Mouse (Mus musculus): ENCODE measurements at regions not wholly inside any gene's neighbourhood (a gene's known extent, or its start where the extent isn't known, plus 50 kb on each side); places are given as distances from the start of the nearest gene placed in this dataset.
A peak's percentile ranks its signal among the peaks of the same experiment; 100 is the strongest.

- Histone ChIP-seq H3K27ac (no peak overlapping the region), H3K36me3 (no peaks in the 10 kb centered on the region), H3K4me2 (replicated peaks) (no peak overlapping the region), H3K9me3 (no peaks in the 10 kb centered on the region), H3K9ac (no peak overlapping the region), H3K27me3 (no peaks in the 10 kb centered on the region), H3K4me1 (peaks cover 23% of the 10 kb centered on the region), H3K4me3 (no peak overlapping the region)
- ATAC-seq (ENCODE audit: low FRiP score, low read depth), result no peak
- WGBS, result 76% methylated on average over 6 of the region's 6 CpGs
Observed at GRCm38 (mm10) chr19:15823688-15824371, 123.3 kb downstream of the Psat1 start.

- no peaks in the 10 kb centered on the region for H3K4me1 ChIP-seq
- no peak overlapping the region for H3K4me2 ChIP-seq (replicated peaks)
- no peak overlapping the region for H3K4me3 ChIP-seq
- H3K9me3 ChIP-seq, result no peaks in the 10 kb centered on the region
- no peak overlapping the region for H3K9ac ChIP-seq
- no peak overlapping the region for H3K27ac ChIP-seq
- ATAC-seq (ENCODE audit: low FRiP score, low read depth), result no peak
- 20% methylated on average over 7 of the region's 7 CpGs for WGBS
- H3K36me3 ChIP-seq, result no peaks in the 10 kb centered on the region
- no peaks in the 10 kb centered on the region for H3K27me3 ChIP-seq
Observed at GRCm38 (mm10) chr19:15820020-15820419, 127.1 kb downstream of the Psat1 start.

DNA sequence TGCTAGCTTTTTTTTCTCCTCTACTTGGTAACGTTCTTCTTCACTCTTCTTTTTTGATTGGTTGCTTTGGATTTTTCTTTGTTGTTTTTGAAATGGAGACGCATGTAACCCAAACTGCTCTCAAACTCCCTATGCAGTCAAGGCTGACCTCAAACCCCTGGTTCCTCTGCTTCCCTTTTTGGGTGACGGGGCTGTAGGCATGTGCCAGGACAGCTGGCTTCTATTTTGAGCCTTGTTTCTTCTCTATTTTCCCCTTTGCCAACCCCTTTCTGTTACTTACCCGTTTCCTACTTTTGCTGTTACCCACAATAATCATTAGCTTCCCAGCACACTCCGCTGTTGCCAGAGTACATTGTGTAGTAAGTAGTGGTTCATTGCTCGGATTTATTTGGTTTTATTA, 132.0 kb downstream of the Psat1 start:
- H3K9ac ChIP-seq, result no peak overlapping the region
- no peaks in the 10 kb centered on the region for H3K36me3 ChIP-seq
- no peak for ATAC-seq (ENCODE audit: low FRiP score, low read depth)
- no peak overlapping the region for H3K27ac ChIP-seq
- H3K4me3 ChIP-seq, result no peak overlapping the region
- peaks cover 3% of the 10 kb centered on the region; the same call in 1 of the 2 replicates for H3K9me3 ChIP-seq
- no peaks in the 10 kb centered on the region for H3K27me3 ChIP-seq
- no peak overlapping the region for H3K4me2 ChIP-seq (replicated peaks)
- WGBS, result 69% methylated on average over 6 of the region's 6 CpGs
- H3K4me1 ChIP-seq, result no peaks in the 10 kb centered on the region

GRCm38 (mm10) chr19:15809008-15809407, 138.1 kb downstream of the Psat1 start:
- no peak overlapping the region for H3K27ac ChIP-seq
- peaks cover 3% of the 10 kb centered on the region; the same call in 1 of the 2 replicates for H3K9me3 ChIP-seq
- H3K36me3 ChIP-seq, result no peaks in the 10 kb centered on the region
- H3K9ac ChIP-seq, result no peak overlapping the region
- H3K4me2 ChIP-seq (replicated peaks), result no peak overlapping the region
- H3K27me3 ChIP-seq, result peaks cover 14% of the 10 kb centered on the region
- no peak for ATAC-seq (ENCODE audit: low FRiP score, low read depth)
- 84% methylated on average over 5 of the region's 5 CpGs for WGBS
- H3K4me3 ChIP-seq, result no peak overlapping the region
- no peaks in the 10 kb centered on the region for H3K4me1 ChIP-seq

GRCm38 (mm10) chr19:15807681-15808080, 139.5 kb downstream of the Psat1 start:
- Histone ChIP-seq H3K9me3 (peaks cover 3% of the 10 kb centered on the region; the same call in 1 of the 2 replicates), H3K27ac (no peak overlapping the region), H3K27me3 (peaks cover 15% of the 10 kb centered on the region), H3K9ac (no peak overlapping the region), H3K36me3 (no peaks in the 10 kb centered on the region), H3K4me3 (no peak overlapping the region), H3K4me1 (no peaks in the 10 kb centered on the region), H3K4me2 (replicated peaks) (no peak overlapping the region)
- 89% methylated on average over 2 of the region's 2 CpGs for WGBS
- ATAC-seq (ENCODE audit: low FRiP score, low read depth), result no peak

- Histone ChIP-seq H3K4me3 (no peak overlapping the region), H3K4me2 (replicated peaks) (no peak overlapping the region), H3K36me3 (no peaks in the 10 kb centered on the region), H3K9me3 (no peaks in the 10 kb centered on the region), H3K27ac (no peak overlapping the region), H3K9ac (no peak overlapping the region), H3K27me3 (peaks cover 22% of the 10 kb centered on the region), H3K4me1 (peaks cover 18% of the 10 kb centered on the region)
- ATAC-seq (ENCODE audit: low FRiP score, low read depth), result no peak
- 19% methylated on average over 8 of the region's 8 CpGs for WGBS
Observed at GRCm38 (mm10) chr19:15803131-15803889, 143.8 kb downstream of the Psat1 start.

GRCm38 (mm10) chr19:15802641-15803040, 144.5 kb downstream of the Psat1 start:
- no peak for ATAC-seq (ENCODE audit: low FRiP score, low read depth)
- no peak overlapping the region for H3K27ac ChIP-seq
- WGBS, result 69% methylated on average over 5 of the region's 5 CpGs

GRCm38 (mm10) chr19:15801811-15802486, 145.2 kb downstream of the Psat1 start:
- peak; percentile 67 for ATAC-seq (ENCODE audit: low FRiP score, low read depth)
- no peaks in the 10 kb centered on the region for H3K36me3 ChIP-seq
- H3K4me3 ChIP-seq, result peak overlapping the region; percentile 35
- no peak overlapping the region for H3K9ac ChIP-seq
- 7% methylated on average over 16 of the region's 17 CpGs for WGBS
- H3K27ac ChIP-seq, result no peak overlapping the region
- peaks cover 30% of the 10 kb centered on the region for H3K4me1 ChIP-seq
- H3K27me3 ChIP-seq, result peaks cover 26% of the 10 kb centered on the region
- H3K4me2 ChIP-seq (replicated peaks), result peak overlapping the region; percentile 63
- no peaks in the 10 kb centered on the region for H3K9me3 ChIP-seq

More at GRCm38 (mm10) chr19:15802641-15803040, 144.5 kb downstream of the Psat1 start:
- Histone ChIP-seq H3K4me2 (replicated peaks) (no peak overlapping the region), H3K27me3 (peaks cover 26% of the 10 kb centered on the region), H3K4me3 (no peak overlapping the region), H3K4me1 (peaks cover 25% of the 10 kb centered on the region), H3K36me3 (no peaks in the 10 kb centered on the region), H3K9ac (no peak overlapping the region), H3K9me3 (no peaks in the 10 kb centered on the region)

- peak overlapping the region; percentile 63 for H3K4me2 ChIP-seq (replicated peaks)
- H3K9me3 ChIP-seq, result no peaks in the 10 kb centered on the region
- no peak overlapping the region; the same call in 1 of the 2 replicates for H3K27ac ChIP-seq
- WGBS, result 20% methylated on average over 16 of the region's 16 CpGs
- H3K4me1 ChIP-seq, result peaks cover 36% of the 10 kb centered on the region
- ATAC-seq (ENCODE audit: low FRiP score, low read depth), result peak; percentile 66
- H3K36me3 ChIP-seq, result no peaks in the 10 kb centered on the region
- H3K9ac ChIP-seq, result 0 out of 2 replicates have a peak overlapping the region, but pooled peaks have one; percentile 43
- H3K27me3 ChIP-seq, result peaks cover 31% of the 10 kb centered on the region
- peak overlapping the region; percentile 35 for H3K4me3 ChIP-seq
Observed at GRCm38 (mm10) chr19:15800856-15801706, 146.1 kb downstream of the Psat1 start.

DNA sequence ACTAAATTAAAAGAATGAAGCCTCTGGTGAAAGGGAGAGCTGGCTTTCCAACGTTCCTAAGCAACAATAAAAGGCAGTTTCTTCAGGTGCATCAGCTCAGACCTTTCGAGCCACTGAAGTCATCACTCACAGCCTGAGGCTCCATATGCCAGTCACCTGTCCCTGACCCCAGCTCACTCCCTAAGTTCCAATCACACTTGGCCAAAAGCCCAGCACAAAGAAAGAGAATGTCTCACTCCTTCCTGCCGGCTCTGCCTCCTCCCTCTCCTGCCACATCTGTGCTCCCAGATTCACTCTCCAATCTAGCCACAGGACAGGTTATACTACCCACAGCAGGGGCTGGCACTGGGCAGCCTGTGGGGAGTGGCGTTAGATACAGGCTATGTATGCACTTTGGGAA, 150.7 kb downstream of the Psat1 start:
- Histone ChIP-seq H3K4me3 (no peak overlapping the region), H3K36me3 (no peaks in the 10 kb centered on the region), H3K27me3 (peaks cover 26% of the 10 kb centered on the region), H3K4me2 (replicated peaks) (no peak overlapping the region), H3K9ac (no peak overlapping the region), H3K27ac (no peak overlapping the region), H3K4me1 (peaks cover 45% of the 10 kb centered on the region), H3K9me3 (no peaks in the 10 kb centered on the region)
- 23% methylated on average over 4 of the region's 4 CpGs for whole genome bisulfite sequencing
- ATAC-seq (ENCODE audit: low FRiP score, low read depth), result no peak

GRCm38 (mm10) chr19:15791942-15792341, 155.2 kb downstream of the Psat1 start:
- peaks cover 23% of the 10 kb centered on the region for H3K27me3 ChIP-seq
- H3K36me3 ChIP-seq, result no peaks in the 10 kb centered on the region
- ATAC-seq (ENCODE audit: low FRiP score, low read depth), result peak; percentile 34; the same call in 1 of the 2 replicates
- no peak overlapping the region for H3K4me3 ChIP-seq
- no peak overlapping the region for H3K9ac ChIP-seq
- H3K4me2 ChIP-seq (replicated peaks), result peak overlapping the region; percentile 27; the same call in 1 of the 2 replicates
- H3K27ac ChIP-seq, result no peak overlapping the region
- H3K4me1 ChIP-seq, result peaks cover 28% of the 10 kb centered on the region
- H3K9me3 ChIP-seq, result no peaks in the 10 kb centered on the region
- WGBS, result 14% methylated on average over 4 of the region's 4 CpGs

Data from limb, embryonic 13.5 days (tissue).